Mouse (Mus musculus): ENCODE results near the gene Fbxo27.

GRCm38 (mm10) chr7:28733211-28733610 lies 40.6 kb downstream of the Fbxo27 start:
- TF ChIP-seq CTCF (IDR thresholded peaks at IDR 0.05; ENCODE audit: low read depth, low read length) (no peak), GATA1 (IDR thresholded peaks at IDR 0.05; ENCODE audit: borderline replicate concordance, low read length) (no peak), POLR2AphosphoS5 (IDR thresholded peaks at IDR 0.05; ENCODE audit: insufficient replicate concordance, low read depth, low read length) (no peak), TAL1 (conservative IDR thresholded peaks at IDR 0.05; ENCODE audit: low read depth, low read length) (no peak), GATA2 (IDR thresholded peaks at IDR 0.05; ENCODE audit: borderline replicate concordance, low read depth, low read length) (no peak)
